1 mouse cellular context compared by ENCODE assay signal in genomic region chr17:23924531-23925007, GRCm38 (mm10).
A peak's percentile ranks its signal among the peaks of the same experiment; 100 is the strongest.
TF ChIP-seq lines count a peak whose summit lies in the region.

No protein-coding gene starts in this region.

TF ChIP-seq in myocyte, 11 proteins besides CTCF, POLR2A, EP300 and RAD21:
- TF ChIP-seq E2F4 (IDR thresholded peaks at IDR 0.05; ENCODE audit: insufficient read depth) (peak; percentile 62), MAX (IDR thresholded peaks at IDR 0.05; ENCODE audit: low read depth) (no peak), TCF12 (IDR thresholded peaks at IDR 0.05; ENCODE audit: insufficient read depth, poor library complexity, severe bottlenecking) (no peak), MYOD1 (IDR thresholded peaks at IDR 0.05; ENCODE audit: control insufficient read depth in 1 of 3, insufficient read length in 2 of 3, low read depth in 2 of 3) (peak in 1 of 3 experiments; percentile 3), REST (IDR thresholded peaks at IDR 0.05; ENCODE audit: insufficient read depth, insufficient read length) (no peak), CEBPB (IDR thresholded peaks at IDR 0.05; ENCODE audit: insufficient read depth, poor library complexity, severe bottlenecking) (no peak), POLR2AphosphoS2 (IDR thresholded peaks at IDR 0.05; ENCODE audit: insufficient read length, low read depth) (peak; percentile 76), SRF (IDR thresholded peaks at IDR 0.05; ENCODE audit: control insufficient read depth, insufficient read length, low read depth) (peak; percentile 55), TCF3 (IDR thresholded peaks at IDR 0.05; ENCODE audit: insufficient read length, low read depth) (no peak)
TF ChIP-seq in myocyte: peak in this region for 4.
